Mouse (Mus musculus) neural tube, embryonic 15.5 days (tissue): Measurements from ENCODE around the gene Elp5. TPM values are rescaled to one million over a fixed set of nuclear protein-coding genes. Genes with fewer than 3 reads are reported as not detected.

ENCODE experiments used
- ATAC-seq: fragments of 200-750 bp; cut with Nextera tagmentation; 2 replicates; pipeline ENCODE4 v1.8.0; 2017; ENCODE audit warnings: mild to moderate bottlenecking, moderate TSS enrichment, moderate library complexity; ENCODE audit not compliant: low FRiP score
- H3K27ac ChIP-seq: fragments of 300-500 bp; sonication (generic); replicated peaks from 2 replicates; pipeline ENCODE4 v1.5.1; 2015; ENCODE audit warnings: mild to moderate bottlenecking, inconsistent platforms
- H3K27me3 ChIP-seq: fragments of 300-500 bp; sonication (generic); replicated peaks from 2 replicates; pipeline ENCODE4 v1.6.1; 2015; ENCODE audit warnings: inconsistent platforms
- H3K36me3 ChIP-seq: fragments of 300-500 bp; sonication (generic); 2 replicates; pipeline ENCODE4 v1.6.1; 2015; ENCODE audit warnings: inconsistent platforms
- H3K4me1 ChIP-seq: fragments of 300-500 bp; sonication (generic); 2 replicates; pipeline ENCODE4 v1.6.1; 2015; ENCODE audit warnings: inconsistent platforms
- H3K4me2 ChIP-seq: fragments of 300-500 bp; sonication (generic); 2 replicates; pipeline ENCODE4 v1.6.1; 2015; ENCODE audit warnings: inconsistent platforms, mild to moderate bottlenecking, moderate library complexity
- H3K4me3 ChIP-seq: fragments of 300-500 bp; sonication (generic); replicated peaks from 2 replicates; pipeline ENCODE4 v1.5.1; 2015; ENCODE audit warnings: mild to moderate bottlenecking, inconsistent platforms
- H3K9ac ChIP-seq: fragments of 300-500 bp; sonication (generic); replicated peaks from 2 replicates; pipeline ENCODE4 v1.6.1; 2015; ENCODE audit warnings: mild to moderate bottlenecking, inconsistent platforms
- H3K9me3 ChIP-seq: fragments of 300-500 bp; sonication (generic); replicated peaks from 2 replicates; pipeline ENCODE4 v1.6.1; 2016; ENCODE audit warnings: inconsistent platforms
- WGBS: fragments of 180-500 bp; shearing (Covaris S2); methylation state at CpG from one replicate; pipeline ENCODE4 v1.1.7; 2015; ENCODE audit warnings: mixed read lengths; 5-methylcytosine and 5-hydroxymethylcytosine counted together
- microRNA counts: library from miRNA; unstranded; fragments of <30 nt; microRNA quantifications from one replicate; lab custom pipeline; 2016
- microRNA-seq: library from miRNA; unstranded; fragments of <30 nt; microRNA quantifications from one replicate; pipeline ENCODE4, GENCODE M21; 2017
- polyA plus RNA-seq: library from polyadenylated mRNA; unstranded; fragments of >200 nt; fragmentation: Nextera tagmentation; extraction: Ambion mirVana; gene quantifications from 2 replicates; pipeline ENCODE4 v1.2.1, GENCODE M21; 2015

Elp5 gene
- polyA plus RNA-seq, 1 experiment from 2014 or later, result 167 TPM

DNA sequence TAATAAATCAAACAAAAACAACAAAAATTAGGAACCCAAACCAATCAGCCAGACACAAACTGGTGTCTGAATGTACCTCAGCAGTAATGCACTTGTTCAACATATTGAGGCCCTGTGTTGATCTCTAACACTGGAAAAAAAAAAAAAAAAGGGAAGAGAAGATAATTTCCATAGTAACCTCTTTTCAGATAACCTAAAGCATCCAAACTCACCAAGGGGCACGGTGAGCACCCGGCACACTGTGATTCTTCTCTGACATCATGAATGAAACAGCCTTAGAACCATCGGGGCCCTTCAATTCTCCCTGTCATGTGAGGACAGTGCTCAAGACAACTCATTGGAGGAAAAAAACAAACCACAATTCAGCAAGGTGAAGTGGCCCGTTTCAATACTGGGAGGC, 52.6 kb downstream of the Elp5 start:
- Histone ChIP-seq H3K4me1 (peaks cover 10% of the 10 kb centered on the region), H3K9me3 (no peaks in the 10 kb centered on the region), H3K27ac (no peak overlapping the region), H3K9ac (no peak overlapping the region), H3K4me2 (no peak overlapping the region), H3K4me3 (no peak overlapping the region), H3K36me3 (no peaks in the 10 kb centered on the region), H3K27me3 (peaks cover 3% of the 10 kb centered on the region; the same call in 1 of the 2 replicates)
- 77% methylated on average over 4 of the region's 4 CpGs for WGBS
- ATAC-seq, result no peak

DNA sequence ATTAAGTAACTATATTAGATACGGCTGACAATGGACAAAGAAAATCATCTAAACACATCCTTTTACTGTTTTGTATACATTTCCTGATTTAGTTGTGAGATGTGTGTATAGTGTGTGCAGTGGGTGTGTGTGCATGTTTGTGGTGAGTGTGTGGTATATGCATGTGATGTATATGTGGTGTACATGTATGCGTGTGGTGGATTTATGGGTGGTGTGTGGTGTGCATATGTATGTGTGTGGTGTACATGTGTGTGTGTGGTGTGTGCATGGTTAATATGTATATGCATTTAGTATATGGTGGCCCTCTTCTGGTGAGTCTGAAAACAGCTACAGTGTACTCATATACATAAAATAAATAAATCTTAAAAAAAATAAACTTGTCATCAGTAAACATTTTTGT, 54.8 kb downstream of the Elp5 start:
- H3K36me3 ChIP-seq, result no peaks in the 10 kb centered on the region
- H3K4me1 ChIP-seq, result peaks cover 5% of the 10 kb centered on the region
- H3K9ac ChIP-seq, result no peak overlapping the region
- H3K9me3 ChIP-seq, result no peaks in the 10 kb centered on the region
- H3K27ac ChIP-seq, result no peak overlapping the region
- ATAC-seq, result no peak
- H3K4me2 ChIP-seq, result no peak overlapping the region
- 96% methylated on average over 2 of the region's 2 CpGs for WGBS
- no peak overlapping the region for H3K4me3 ChIP-seq
- no peaks in the 10 kb centered on the region for H3K27me3 ChIP-seq

DNA sequence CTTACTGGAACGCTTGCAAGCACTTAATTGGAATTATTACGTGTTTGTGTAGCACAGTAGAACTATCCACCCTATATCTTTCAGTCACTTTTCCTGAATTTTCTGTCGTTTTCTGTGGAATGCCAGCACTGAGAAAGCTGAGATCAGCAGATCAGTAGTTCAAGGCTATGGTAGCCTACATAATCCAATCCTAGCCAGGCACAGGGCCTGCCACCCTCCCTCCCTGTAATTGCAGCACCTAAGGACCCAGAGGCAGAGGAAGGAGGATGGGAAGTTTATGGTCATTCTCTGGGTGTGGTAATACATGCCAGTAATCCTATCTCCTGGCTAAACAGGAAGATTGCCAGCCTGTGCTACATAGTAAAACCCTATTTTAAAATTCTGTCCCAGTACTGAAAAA, 59.5 kb downstream of the Elp5 start:
- WGBS, result 64% methylated on average over 3 of the region's 3 CpGs
- H3K9me3 ChIP-seq, result no peaks in the 10 kb centered on the region
- no peak for ATAC-seq
- H3K27ac ChIP-seq, result peak overlapping the region; percentile 51
- peak overlapping the region; percentile 63; the same call in 1 of the 2 replicates for H3K4me2 ChIP-seq
- H3K27me3 ChIP-seq, result no peaks in the 10 kb centered on the region
- H3K4me3 ChIP-seq, result peak overlapping the region; percentile 87; the same call in 1 of the 2 replicates
- H3K9ac ChIP-seq, result no peak overlapping the region
- H3K36me3 ChIP-seq, result peaks cover 14% of the 10 kb centered on the region
- peaks cover 33% of the 10 kb centered on the region for H3K4me1 ChIP-seq

DNA sequence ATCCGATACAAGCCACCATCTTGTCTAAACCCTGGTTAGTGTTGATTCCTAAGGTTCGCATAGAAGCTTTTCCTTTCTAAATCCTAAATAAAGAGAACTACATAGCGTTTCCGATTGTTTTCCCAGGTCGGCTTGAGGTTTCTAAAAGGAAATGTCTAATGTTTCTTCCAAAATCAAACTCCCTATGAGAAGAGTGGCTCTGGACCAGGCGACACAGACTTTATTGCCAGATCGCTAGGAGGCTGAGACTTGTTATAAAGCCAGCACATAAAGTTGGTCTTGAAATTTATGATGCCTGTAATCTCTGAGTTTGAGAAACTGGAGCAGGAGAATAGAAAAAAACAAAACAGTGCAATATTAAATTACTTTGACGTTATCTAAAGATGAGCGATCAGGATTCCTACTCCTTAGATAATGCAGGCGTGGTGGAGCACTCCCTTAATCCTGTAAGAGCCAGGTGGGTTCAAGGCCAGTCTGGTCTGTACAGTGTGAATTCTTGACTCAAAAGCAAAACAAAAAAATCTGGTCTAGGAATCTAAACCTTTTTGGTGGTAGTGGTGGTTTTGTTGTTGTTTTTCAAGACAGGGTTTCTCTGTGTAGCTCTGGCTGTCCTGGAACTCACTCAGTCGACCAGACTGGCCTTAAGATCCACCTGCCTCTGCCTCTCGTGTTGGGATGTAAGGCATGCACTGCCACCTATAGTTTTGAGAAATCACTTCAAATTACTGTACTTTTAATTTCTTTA, 60.1 kb downstream of the Elp5 start:
- ATAC-seq, result no peak
- H3K4me1 ChIP-seq, result peaks cover 35% of the 10 kb centered on the region
- H3K36me3 ChIP-seq, result peaks cover 20% of the 10 kb centered on the region
- WGBS, result 3% methylated on average over 12 of the region's 12 CpGs
- peak overlapping the region; percentile 54 for H3K9ac ChIP-seq
- peak overlapping the region; percentile 63 for H3K4me2 ChIP-seq
- peak overlapping the region; percentile 87 for H3K4me3 ChIP-seq
- no peaks in the 10 kb centered on the region for H3K27me3 ChIP-seq
- H3K27ac ChIP-seq, result peak overlapping the region; percentile 92
- H3K9me3 ChIP-seq, result no peaks in the 10 kb centered on the region

DNA sequence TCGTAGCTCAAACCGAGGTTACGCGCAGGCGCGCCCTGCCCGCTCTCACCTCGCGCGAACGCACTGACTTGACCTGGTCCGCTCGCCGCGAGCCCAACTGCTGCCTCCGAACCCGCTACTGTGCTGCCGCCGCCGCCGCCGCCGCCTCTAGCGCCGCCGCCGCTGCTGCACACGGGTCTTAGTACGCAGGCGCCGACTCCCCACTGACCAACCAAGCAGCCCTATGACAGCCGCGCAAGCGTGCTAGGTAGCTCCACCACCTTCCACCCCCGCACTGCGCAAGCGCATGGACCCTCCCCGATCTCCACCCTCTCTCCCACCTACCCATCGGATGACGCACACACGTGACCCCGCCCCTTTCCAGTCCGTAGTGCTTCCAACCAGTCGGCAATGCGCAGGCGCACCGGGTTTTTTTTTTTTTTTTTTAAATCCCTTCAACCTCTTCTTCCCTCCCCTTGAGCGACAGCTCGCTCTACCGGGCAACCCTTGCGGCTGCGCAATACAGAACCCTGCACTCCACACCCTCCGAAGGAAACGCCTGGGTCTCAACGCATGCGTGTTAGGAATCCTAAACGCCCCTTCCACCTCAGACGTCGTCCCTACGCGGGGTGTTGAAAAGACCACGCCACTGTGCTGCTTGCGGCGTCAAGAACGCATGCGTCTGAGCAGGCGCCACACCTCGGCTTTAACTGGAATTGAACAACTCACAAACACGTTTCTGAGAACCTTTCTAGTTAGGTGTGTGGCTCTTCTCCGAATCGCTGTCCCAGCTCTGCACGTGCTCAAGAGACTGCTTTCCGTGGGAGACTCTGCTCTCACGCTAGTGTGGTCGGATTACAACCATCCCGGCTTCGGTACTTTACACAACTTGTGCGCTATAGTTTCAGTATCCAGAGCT, 61.0 kb downstream of the Elp5 start, which contains the start of gene Eif5a:
Gene Eif5a, minus strand, starts transcription at position 845 of the 898 bp plus-strand sequence.
- WGBS, result under 1% methylated on average over 78 of the region's 78 CpGs
- H3K4me1 ChIP-seq, result peaks cover 36% of the 10 kb centered on the region
- H3K9ac ChIP-seq, result peak within 1 kb of the TSS; percentile 92
- peak within 1 kb of the TSS; percentile 95 for H3K27ac ChIP-seq
- ATAC-seq, result peak; percentile 97
- H3K9me3 ChIP-seq, result no peaks in the 10 kb centered on the region
- H3K27me3 ChIP-seq, result no peaks in the 10 kb centered on the region
- H3K36me3 ChIP-seq, result peaks cover 28% of the 10 kb centered on the region
- peak within 1 kb of the TSS; percentile 87 for H3K4me3 ChIP-seq
- H3K4me2 ChIP-seq, result peak within 1 kb of the TSS; percentile 95

DNA sequence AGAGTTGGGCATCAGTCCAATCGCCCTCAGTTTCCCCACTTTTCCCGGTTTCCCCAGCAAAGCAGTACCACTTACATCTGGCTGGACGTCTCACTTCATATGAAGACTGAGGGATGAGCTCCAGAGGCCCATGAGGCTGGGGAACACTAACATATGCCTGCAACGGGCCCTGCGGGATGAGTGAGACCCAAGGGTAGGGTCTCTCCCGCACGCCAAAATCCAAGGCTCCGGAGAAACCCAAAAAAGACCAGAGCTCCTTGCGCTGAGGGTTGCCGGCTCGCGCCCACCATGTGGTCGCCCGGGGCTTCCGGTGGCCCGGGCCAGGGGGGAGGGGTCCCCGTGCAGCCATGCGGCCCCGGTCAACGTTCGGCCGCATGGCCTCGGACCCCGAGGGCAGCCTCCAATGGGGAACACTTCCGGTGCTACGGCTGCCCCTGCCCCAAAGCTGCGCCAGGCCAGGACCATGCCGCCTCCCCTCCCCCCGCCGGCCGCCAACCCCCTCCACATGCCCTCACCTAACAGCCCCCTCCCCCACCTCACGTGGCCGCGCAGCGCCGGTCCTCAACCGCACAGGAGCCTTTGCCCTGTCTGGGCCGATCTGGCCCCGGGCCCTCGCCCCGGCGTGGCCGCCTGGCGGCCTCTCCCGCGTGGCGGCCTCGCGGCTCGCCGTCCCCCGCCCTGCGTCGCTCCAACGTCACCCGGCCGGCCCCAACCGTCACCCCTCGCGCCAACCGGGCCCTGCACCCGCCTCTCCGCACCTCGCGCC, 61.9 kb downstream of the Elp5 start:
- Histone ChIP-seq H3K36me3 (peaks cover 37% of the 10 kb centered on the region), H3K4me1 (peaks cover 46% of the 10 kb centered on the region), H3K4me2 (peak overlapping the region; percentile 95), H3K27me3 (no peaks in the 10 kb centered on the region), H3K27ac (peak overlapping the region; percentile 95), H3K9ac (peak overlapping the region; percentile 92), H3K4me3 (peak overlapping the region; percentile 87), H3K9me3 (no peaks in the 10 kb centered on the region)
- ATAC-seq, result peak; percentile 13
- under 1% methylated on average over 62 of the region's 65 CpGs for WGBS

DNA sequence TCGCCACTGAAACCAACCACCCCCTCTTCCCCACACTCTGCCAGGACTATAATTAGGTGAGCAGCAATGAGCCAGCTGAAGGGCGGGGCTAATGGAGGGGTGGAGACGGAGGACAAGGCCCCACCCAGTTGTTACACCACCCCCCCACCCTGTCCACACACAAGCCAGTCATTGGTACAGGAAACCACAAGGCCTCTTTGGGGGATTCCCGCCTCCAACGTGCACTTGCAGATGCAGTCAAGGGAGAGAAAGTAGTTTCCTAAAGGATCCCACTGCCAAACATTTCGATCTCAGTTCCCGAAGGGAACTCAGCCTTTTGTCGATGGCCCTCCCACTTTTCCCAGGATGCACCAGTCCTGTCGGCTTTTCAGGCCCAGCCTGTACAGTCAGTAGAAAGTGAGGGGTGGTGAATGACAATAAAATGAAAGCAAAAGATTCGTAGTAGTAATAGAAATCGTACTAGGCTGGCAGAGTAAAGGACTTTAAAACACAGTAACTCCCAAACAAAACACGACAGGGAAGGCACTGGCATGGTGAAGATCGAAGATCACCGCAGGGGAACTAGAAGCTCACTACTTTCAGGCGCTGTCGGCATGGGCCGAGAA, 62.6 kb downstream of the Elp5 start:
- 1% methylated on average over 17 of the region's 17 CpGs for WGBS
- peaks cover 52% of the 10 kb centered on the region for H3K4me1 ChIP-seq

DNA sequence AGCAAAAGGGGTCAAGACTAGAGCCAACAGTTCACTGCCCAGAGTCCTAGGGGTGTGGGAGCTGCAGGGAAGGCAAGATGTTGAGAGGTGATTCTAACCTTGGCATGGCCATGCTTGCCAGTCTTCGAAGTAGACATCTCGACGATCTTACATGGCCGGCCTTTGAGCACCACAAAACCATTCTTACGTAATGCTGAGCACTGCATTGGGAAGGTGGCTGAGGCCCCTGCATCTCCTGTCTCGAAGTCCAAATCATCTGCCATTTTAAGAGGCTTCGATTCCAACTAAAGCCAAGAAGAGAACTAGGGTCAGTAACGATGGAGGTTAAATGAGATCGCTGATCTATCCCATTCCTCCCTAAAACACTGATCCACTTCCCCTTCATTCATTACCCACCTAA, 63.3 kb downstream of the Elp5 start:
- Histone ChIP-seq H3K9me3 (no peaks in the 10 kb centered on the region), H3K4me1 (peaks cover 59% of the 10 kb centered on the region), H3K4me3 (peak overlapping the region; percentile 87), H3K27me3 (no peaks in the 10 kb centered on the region), H3K27ac (peak overlapping the region; percentile 95; the same call in 1 of the 2 replicates), H3K36me3 (peaks cover 45% of the 10 kb centered on the region), H3K4me2 (peak overlapping the region; percentile 95), H3K9ac (peak overlapping the region; percentile 92; the same call in 1 of the 2 replicates)
- 84% methylated on average over 9 of the region's 9 CpGs for WGBS
- no peak for ATAC-seq

More for the DNA sequence above, 62.6 kb downstream of the Elp5 start:
- Histone ChIP-seq H3K4me2 (peak overlapping the region; percentile 95), H3K9me3 (no peaks in the 10 kb centered on the region), H3K36me3 (peaks cover 44% of the 10 kb centered on the region), H3K4me3 (peak overlapping the region; percentile 87), H3K9ac (peak overlapping the region; percentile 92), H3K27ac (peak overlapping the region; percentile 95), H3K27me3 (no peaks in the 10 kb centered on the region)
- no peak for ATAC-seq

MicroRNA genes within 50 kb of the gene (microRNA counts, 519-probe panel; counts per million panel counts)
- microRNA mmu-miR-324-3p (lab: Ali Mortazavi, UCI) (not detected), microRNA mmu-miR-324-5p (lab: Ali Mortazavi, UCI) (2,896 counts per million, percentile 69 among the panel's probes with 10 or more counts)

Small RNA genes lying within 50 kb of the gene (microRNA-seq; reads per million reads assigned to microRNA genes)
- not detected for gene Gm44349
- 2,016 reads per million, percentile 85 among the genes with 10 or more reads in this experiment for gene Mir324

Other genes starting within 250 kb of the Elp5 start
- gene Polr2a, start 223.9 kb downstream of the Elp5 start, polyA plus RNA-seq, result 13.2 and 18.7 TPM in 2 replicates
- 0.19 TPM in 1 of 2 replicates, not detected in the other for gene Slc35g3, start 220.5 kb downstream of the Elp5 start, polyA plus RNA-seq
- gene Zbtb4, start 216.6 kb downstream of the Elp5 start, polyA plus RNA-seq, result 4.7 and 5.3 TPM in 2 replicates
- gene Chrnb1, start 186.6 kb downstream of the Elp5 start, polyA plus RNA-seq, result 2.1 and 3.0 TPM in 2 replicates
- 8.5 and 8.7 TPM in 2 replicates for gene Fgf11, start 180.7 kb downstream of the Elp5 start, polyA plus RNA-seq
- gene Tmem102, start 176.9 kb downstream of the Elp5 start, polyA plus RNA-seq, result 1.1 and 4.2 TPM in 2 replicates
- gene Gm39566, start 167.2 kb downstream of the Elp5 start, polyA plus RNA-seq, result not detected in 2 replicates
- gene Spem2, start 164.1 kb downstream of the Elp5 start, polyA plus RNA-seq, result not detected in 2 replicates
- 0.29 and 0.34 TPM in 2 replicates for gene Spem1, start 160.3 kb downstream of the Elp5 start, polyA plus RNA-seq
- 19.4 and 21.4 TPM in 2 replicates for gene Nlgn2, start 144.7 kb downstream of the Elp5 start, polyA plus RNA-seq
- 368 and 430 TPM in 2 replicates for gene Tmem256, start 144.0 kb downstream of the Elp5 start, polyA plus RNA-seq
- gene Plscr3, start 136.1 kb downstream of the Elp5 start, polyA plus RNA-seq, result 44.3 and 53.1 TPM in 2 replicates
- gene Tnk1, start 123.8 kb downstream of the Elp5 start, polyA plus RNA-seq, result 0.19 and 1.9 TPM in 2 replicates
- gene Tmem95, start 104.5 kb downstream of the Elp5 start, polyA plus RNA-seq, result not detected in 2 replicates
- 2.1 and 3.2 TPM in 2 replicates for gene Kctd11, start 101.1 kb downstream of the Elp5 start, polyA plus RNA-seq
- gene Acap1, start 87.0 kb downstream of the Elp5 start, polyA plus RNA-seq, result 0.40 and 16.3 TPM in 2 replicates
- gene 2810408A11Rik, start 81.5 kb downstream of the Elp5 start, polyA plus RNA-seq, result 6.3 and 6.5 TPM in 2 replicates
- gene Neurl4, start 81.4 kb downstream of the Elp5 start, polyA plus RNA-seq, result 15.7 and 17.0 TPM in 2 replicates
- gene Gps2, start 68.6 kb downstream of the Elp5 start, polyA plus RNA-seq, result 63.1 and 64.7 TPM in 2 replicates
- gene Eif5a, start 60.6 kb downstream of the Elp5 start, polyA plus RNA-seq, result 1,034 and 1,270 TPM in 2 replicates
- gene Ybx2, start 46.7 kb downstream of the Elp5 start, polyA plus RNA-seq, result 5.0 and 6.3 TPM in 2 replicates
- gene Slc2a4, start 34.3 kb downstream of the Elp5 start, polyA plus RNA-seq, result 4.4 and 8.5 TPM in 2 replicates
- 0.33 and 64.8 TPM in 2 replicates for gene Cldn7, start 17.7 kb downstream of the Elp5 start, polyA plus RNA-seq
- gene Ctdnep1, start 1.4 kb downstream of the Elp5 start, polyA plus RNA-seq, result 23.6 and 27.2 TPM in 2 replicates
- gene Gabarap, start 8.6 kb upstream of the Elp5 start, polyA plus RNA-seq, result 549 and 565 TPM in 2 replicates
- 53.5 and 57.8 TPM in 2 replicates for gene Phf23, start 13.3 kb upstream of the Elp5 start, polyA plus RNA-seq
- 22.6 and 25.1 TPM in 2 replicates for gene Dvl2, start 18.1 kb upstream of the Elp5 start, polyA plus RNA-seq
- 61.7 and 65.7 TPM in 2 replicates for gene Acadvl, start 32.9 kb upstream of the Elp5 start, polyA plus RNA-seq
- gene Dlg4, start 34.4 kb upstream of the Elp5 start, polyA plus RNA-seq, result 20.1 and 24.7 TPM in 2 replicates
- 1.7 and 2.1 TPM in 2 replicates for gene Asgr1, start 71.6 kb upstream of the Elp5 start, polyA plus RNA-seq
- gene Asgr2, start 110.1 kb upstream of the Elp5 start, polyA plus RNA-seq, result 0.18 TPM in 1 of 2 replicates, not detected in the other
- 0.38 and 0.55 TPM in 2 replicates for gene Mgl2, start 147.8 kb upstream of the Elp5 start, polyA plus RNA-seq
- gene Clec10a, start 173.7 kb upstream of the Elp5 start, polyA plus RNA-seq, result 0.37 and 1.1 TPM in 2 replicates
- gene Slc16a11, start 230.2 kb upstream of the Elp5 start, polyA plus RNA-seq, result 6.3 and 7.3 TPM in 2 replicates
- 12.4 and 14.3 TPM in 2 replicates for gene Slc16a13, start 238.5 kb upstream of the Elp5 start, polyA plus RNA-seq
- 5.2 and 6.6 TPM in 2 replicates for gene Bcl6b, start 247.3 kb upstream of the Elp5 start, polyA plus RNA-seq